Mouse (Mus musculus) adipocyte (in vitro differentiated cells): ENCODE measurements around the gene Ptprz1.

Experiments
- DNase-seq: peaks from one replicate; pipeline ENCODE4 v3.0.0-alpha.2; 2016; ENCODE audit warnings: low spot score

Ptprz1 gene

GRCm38 (mm10) chr6:22874781-22875613 lies at the start of gene Ptprz1:
Gene Ptprz1 (plus strand): TSS chr6:22875502.
- DNase-seq, result no peak

- no peak for DNase-seq
These were observed 41.7 kb upstream of the Ptprz1 start for GRCm38 (mm10) chr6:22833637-22834036.

- no peak for DNase-seq
These were observed 41.0 kb upstream of the Ptprz1 start for GRCm38 (mm10) chr6:22834100-22834970.

- DNase-seq, result no peak
These were observed 576 bp downstream of the Ptprz1 start for GRCm38 (mm10) chr6:22875614-22876541.

GRCm38 (mm10) chr6:22887978-22888377 lies 12.7 kb downstream of the Ptprz1 start:
- DNase-seq, result no peak

- DNase-seq, result no peak
These were observed 14.0 kb downstream of the Ptprz1 start for GRCm38 (mm10) chr6:22889333-22889732.

GRCm38 (mm10) chr6:22901983-22902382 lies 26.7 kb downstream of the Ptprz1 start:
- no peak for DNase-seq

- DNase-seq, result no peak
These were observed 33.4 kb downstream of the Ptprz1 start for GRCm38 (mm10) chr6:22908510-22909256.

- no peak for DNase-seq
These were observed 34.1 kb downstream of the Ptprz1 start for GRCm38 (mm10) chr6:22909257-22909907.

GRCm38 (mm10) chr6:22909908-22910260 lies 34.6 kb downstream of the Ptprz1 start:
- no peak for DNase-seq

GRCm38 (mm10) chr6:22922880-22923279 lies 47.6 kb downstream of the Ptprz1 start:
- no peak for DNase-seq

GRCm38 (mm10) chr6:22932768-22933265 lies 57.5 kb downstream of the Ptprz1 start:
- DNase-seq, result no peak

GRCm38 (mm10) chr6:22937126-22937525 lies 61.8 kb downstream of the Ptprz1 start:
- DNase-seq, result no peak

GRCm38 (mm10) chr6:22937526-22937925 lies 62.2 kb downstream of the Ptprz1 start:
- DNase-seq, result no peak

- no peak for DNase-seq
These were observed 68.9 kb downstream of the Ptprz1 start for GRCm38 (mm10) chr6:22944191-22944590.

- DNase-seq, result no peak
These were observed 88.1 kb downstream of the Ptprz1 start for GRCm38 (mm10) chr6:22963374-22963773.

- no peak for DNase-seq
These were observed 92.8 kb downstream of the Ptprz1 start for GRCm38 (mm10) chr6:22968073-22968472.

GRCm38 (mm10) chr6:22983769-22984519 lies 108.6 kb downstream of the Ptprz1 start:
- peak; percentile 6 for DNase-seq

- no peak for DNase-seq
These were observed 109.3 kb downstream of the Ptprz1 start for GRCm38 (mm10) chr6:22984520-22985154.
